Mouse (Mus musculus): Measurements from ENCODE around the gene a. TPM values are rescaled to one million over a fixed set of nuclear protein-coding genes. Genes with fewer than 3 reads are reported as not detected.
A peak's percentile ranks its signal among the peaks of the same experiment; 100 is the strongest.
"Not testable (repeated sequence)": the region's sequence is repeated elsewhere in the genome, so short reads cannot be mapped to it uniquely, and the experiment has no call there.

The a gene
- polyA plus RNA-seq, 1 experiment from 2014 or later: not detected

DNA sequence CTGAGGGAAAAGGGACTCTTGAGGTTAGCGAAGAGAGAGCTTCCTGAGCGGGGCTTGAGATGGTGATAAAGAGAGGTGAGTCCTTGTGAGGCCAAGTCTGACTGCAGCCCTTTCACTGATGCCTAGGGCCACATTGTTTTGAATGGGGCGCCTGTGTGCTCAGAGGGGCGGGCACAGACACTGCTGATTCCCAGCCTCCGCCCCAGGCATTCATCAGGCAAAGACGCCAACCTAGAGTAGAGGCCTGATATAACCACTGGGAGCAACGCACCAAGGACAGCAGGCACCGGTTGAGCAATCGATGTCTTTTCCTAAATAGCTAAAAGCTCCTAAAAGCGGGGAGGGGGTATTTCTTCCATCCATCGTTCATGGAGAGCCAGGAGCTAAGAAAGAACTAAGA lies 151.3 kb downstream of the a start:
- ChIA-PET POLR2A (interaction anchor here (0.5 to 0.6 kb wide), 3 partner anchors 8 to 78 kb away, joined by 3 to 9 read pairs (median 3); no protein-coding TSS in a partner anchor), CTCF (interaction anchor here (0.9 to 3.2 kb wide), 6 partner anchors 12 to 242 kb away, joined by 3 to 23 read pairs (median 4); no protein-coding TSS in a partner anchor)
- H3K27me3 ChIP-seq: no peaks in the 10 kb centered on the region
- no peak for ATAC-seq
- TF ChIP-seq CTCF (IDR thresholded peaks at IDR 0.05): no peak
- no peak for DNase-seq (ENCODE audit: low read depth, low spot score)
- in situ Hi-C loops (cut with MboI; ENCODE audit: low pct_unique_long_range_greater_than_20kb): loop anchor here (5.0 to 25.0 kb wide), 3 partner anchors 88 to 530 kb away; partner anchors contain the start of gene Snta1

DNA sequence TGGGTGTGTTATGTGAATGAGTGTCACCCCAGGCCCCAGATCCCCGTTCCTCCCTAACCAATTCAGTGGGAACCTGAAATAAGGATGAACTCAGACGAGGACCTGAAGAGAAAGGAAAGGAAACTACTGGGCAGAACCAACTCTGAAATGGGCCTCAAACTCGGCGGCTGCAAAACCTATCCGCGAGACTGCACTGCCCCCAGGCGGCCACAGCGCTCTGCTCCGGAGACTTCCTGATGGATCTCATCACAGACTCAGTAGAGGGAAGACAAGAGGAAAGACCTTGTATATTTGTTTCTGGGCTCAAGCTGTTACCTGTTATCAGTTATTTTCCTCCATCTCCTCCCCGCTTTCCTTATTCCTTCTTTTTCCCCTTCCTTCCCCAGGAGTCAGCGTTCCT lies 151.9 kb downstream of the a start:
- ATAC-seq: peak; percentile 44

GRCm38 (mm10) chr2:154946921-154947320 lies 155.7 kb downstream of the a start:
- no peak for DNase-seq (ENCODE audit: low read depth, low spot score)
- no peak for ATAC-seq
- in situ Hi-C loops (cut with MboI; ENCODE audit: low pct_unique_long_range_greater_than_20kb): loop anchor here (10.0 to 25.0 kb wide), 2 partner anchors 92 to 535 kb away; partner anchors contain the start of gene Snta1
- ChIA-PET CTCF (no interaction called here), POLR2A (no interaction called here)
- H3K27me3 ChIP-seq: no peaks in the 10 kb centered on the region
- TF ChIP-seq CTCF (IDR thresholded peaks at IDR 0.05): no peak

More for the DNA sequence above, 151.9 kb downstream of the a start:
- in situ Hi-C loops (cut with MboI; ENCODE audit: low pct_unique_long_range_greater_than_20kb): loop anchor here (5.0 to 25.0 kb wide), 3 partner anchors 88 to 531 kb away; partner anchors contain the start of gene Snta1
- peak; percentile 98 for TF ChIP-seq CTCF (IDR thresholded peaks at IDR 0.05)
- ChIA-PET CTCF (interaction anchor here (0.9 to 3.2 kb wide), 7 partner anchors 11 to 243 kb away, joined by 3 to 23 read pairs (median 4); no protein-coding TSS in a partner anchor), POLR2A (no interaction called here)
- H3K27me3 ChIP-seq: no peaks in the 10 kb centered on the region
- peak; percentile 17 for DNase-seq (ENCODE audit: low read depth, low spot score)

GRCm38 (mm10) chr2:154949352-154949751 lies 158.2 kb downstream of the a start:
- in situ Hi-C loops (cut with MboI; ENCODE audit: low pct_unique_long_range_greater_than_20kb): loop anchor here (10.0 to 25.0 kb wide), 2 partner anchors 95 to 537 kb away; partner anchors contain the start of gene Snta1
- POLR2A ChIA-PET: no interaction called here
- DNase-seq (ENCODE audit: low read depth, low spot score) (no peak), ATAC-seq (no peak)
- peaks cover 4% of the 10 kb centered on the region for H3K27me3 ChIP-seq
- CTCF ChIA-PET: interaction anchor here (1.3 kb wide), 1 partner anchor 14 kb away, joined by 3 read pairs; no protein-coding TSS in a partner anchor
- TF ChIP-seq CTCF (IDR thresholded peaks at IDR 0.05): no peak

GRCm38 (mm10) chr2:154949877-154950276 lies 158.7 kb downstream of the a start:
- TF ChIP-seq CTCF (IDR thresholded peaks at IDR 0.05): no peak
- ATAC-seq: no peak
- peaks cover 9% of the 10 kb centered on the region for H3K27me3 ChIP-seq
- in situ Hi-C loops (cut with MboI; ENCODE audit: low pct_unique_long_range_greater_than_20kb): loop anchor here (10.0 to 25.0 kb wide), 2 partner anchors 95 to 538 kb away; partner anchors contain the start of gene Snta1
- no peak for DNase-seq (ENCODE audit: low read depth, low spot score)
- ChIA-PET POLR2A (no interaction called here), CTCF (no interaction called here)

DNA sequence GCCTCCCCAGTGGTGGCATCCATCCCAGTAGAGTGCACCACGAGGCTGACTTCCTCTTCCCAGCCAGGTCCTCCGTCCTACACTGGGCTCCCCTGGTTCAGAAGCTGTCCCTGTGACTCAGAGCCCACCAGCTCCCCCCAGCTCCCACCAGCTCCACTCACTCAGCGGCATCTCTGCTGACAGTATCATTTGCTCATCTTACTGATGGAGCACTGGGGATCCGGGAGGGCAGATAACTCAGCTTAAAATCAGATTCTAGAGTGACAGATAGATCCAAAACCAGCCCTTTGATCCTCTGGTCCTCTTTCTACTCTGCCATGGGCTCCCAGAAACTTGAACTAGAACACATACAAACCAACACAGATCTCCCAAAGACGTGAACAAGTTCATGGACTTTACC lies 159.4 kb downstream of the a start:
- ATAC-seq: no peak
- DNase-seq (ENCODE audit: low read depth, low spot score): no peak
- CTCF ChIA-PET: no interaction called here
- H3K27me3 ChIP-seq: peaks cover 17% of the 10 kb centered on the region
- TF ChIP-seq CTCF (IDR thresholded peaks at IDR 0.05): no peak
- in situ Hi-C loops (cut with MboI; ENCODE audit: low pct_unique_long_range_greater_than_20kb): no loop called here
- POLR2A ChIA-PET: interaction anchor here (0.6 kb wide), 1 partner anchor 9 kb away, joined by 3 read pairs; no protein-coding TSS in a partner anchor

DNA sequence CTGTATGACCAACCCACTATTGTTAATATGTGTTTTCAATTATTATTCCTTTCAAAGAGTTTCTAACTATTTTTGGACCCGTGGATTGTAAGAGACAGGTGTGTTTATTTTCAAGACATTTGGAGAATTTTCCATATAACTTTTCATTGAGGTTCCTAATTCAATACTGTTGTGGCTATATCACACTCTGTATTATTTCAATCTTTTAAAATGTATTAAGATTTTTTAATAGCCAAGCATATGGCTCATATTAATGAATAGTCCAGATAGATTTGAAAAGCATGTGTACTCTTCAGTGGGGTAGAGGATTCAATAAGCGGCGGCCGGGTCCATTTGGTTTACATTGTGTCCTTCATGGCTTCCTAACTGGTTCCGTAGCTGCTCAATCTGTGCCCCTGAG lies 168.3 kb downstream of the a start:
- peaks cover 23% of the 10 kb centered on the region for H3K27me3 ChIP-seq
- TF ChIP-seq CTCF (IDR thresholded peaks at IDR 0.05): no peak
- no peak for ATAC-seq
- in situ Hi-C loops (cut with MboI; ENCODE audit: low pct_unique_long_range_greater_than_20kb): no loop called here
- CTCF ChIA-PET: no interaction called here
- POLR2A ChIA-PET: no interaction called here
- DNase-seq (ENCODE audit: low read depth, low spot score): no peak

- ATAC-seq (no peak), DNase-seq (ENCODE audit: low read depth, low spot score) (no peak)
- H3K27me3 ChIP-seq: peaks cover 19% of the 10 kb centered on the region
- in situ Hi-C loops (cut with MboI; ENCODE audit: low pct_unique_long_range_greater_than_20kb): no loop called here
- CTCF ChIA-PET: no interaction called here
- POLR2A ChIA-PET: no interaction called here
- TF ChIP-seq CTCF (IDR thresholded peaks at IDR 0.05): no peak
Measured at GRCm38 (mm10) chr2:154959909-154960308, 168.7 kb downstream of the a start.

DNA sequence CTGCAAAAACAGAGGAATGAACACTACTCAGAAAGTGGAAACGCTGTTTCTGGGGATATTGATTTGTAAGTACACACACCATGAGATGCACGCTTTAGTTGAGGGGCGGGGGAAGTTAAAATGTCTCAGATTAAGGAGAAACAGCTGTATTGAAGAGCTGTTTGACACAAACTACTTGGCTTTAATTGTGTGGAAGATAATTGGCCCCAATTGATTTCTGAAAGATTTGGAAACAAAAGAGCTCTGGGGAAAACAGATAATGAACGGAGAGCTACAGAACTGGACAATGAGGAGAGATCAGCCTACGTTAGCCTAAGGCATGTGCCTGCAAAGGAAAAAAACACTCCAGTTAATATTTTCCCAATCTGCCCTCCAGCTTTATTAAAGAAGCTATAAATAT lies 172.0 kb downstream of the a start:
- ATAC-seq (no peak), DNase-seq (ENCODE audit: low read depth, low spot score) (no peak)
- no peak for TF ChIP-seq CTCF (IDR thresholded peaks at IDR 0.05)
- CTCF ChIA-PET: interaction anchor here (1.0 kb wide), 1 partner anchor 14 kb away, joined by 3 read pairs; no protein-coding TSS in a partner anchor
- in situ Hi-C loops (cut with MboI; ENCODE audit: low pct_unique_long_range_greater_than_20kb): no loop called here
- H3K27me3 ChIP-seq: peaks cover 8% of the 10 kb centered on the region
- POLR2A ChIA-PET: no interaction called here

DNA sequence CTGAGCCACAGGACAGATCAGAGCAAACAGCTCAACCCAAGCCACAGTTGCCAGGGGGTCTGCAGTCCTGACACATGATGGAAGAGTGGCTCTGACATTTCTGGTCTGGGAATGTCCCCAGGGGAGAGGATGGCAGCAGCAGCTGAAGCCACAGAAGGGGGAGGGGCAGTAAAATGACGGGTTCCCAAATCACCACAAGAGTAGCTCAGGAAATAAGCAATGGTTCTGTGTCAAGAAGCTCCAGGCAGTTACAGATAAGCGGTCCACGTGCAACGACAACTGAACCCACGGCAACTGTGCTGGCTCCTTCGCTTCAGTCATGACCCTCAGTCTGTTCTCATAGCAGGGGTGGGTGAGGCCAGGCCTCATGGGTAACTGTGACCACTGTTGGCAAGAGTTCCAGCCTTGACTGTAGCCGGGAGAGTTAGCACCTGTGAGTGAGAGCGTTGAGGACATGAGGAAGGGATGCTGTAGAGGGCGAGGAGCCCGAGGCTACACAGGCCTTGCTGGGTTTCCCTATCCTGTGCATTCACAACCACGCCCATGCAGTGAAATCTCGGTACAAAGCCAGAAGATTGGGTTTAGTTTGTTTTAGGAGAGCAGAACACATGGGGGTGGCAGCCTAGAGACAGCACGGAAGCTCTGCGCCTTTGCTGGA lies 178.7 kb downstream of the a start:
- CTCF ChIA-PET; ATAC-seq; H3K27me3 ChIP-seq; DNase-seq (ENCODE audit: low read depth, low spot score); POLR2A ChIA-PET: not testable (repeated sequence)
- in situ Hi-C loops (cut with MboI; ENCODE audit: low pct_unique_long_range_greater_than_20kb): loop anchor here (5.0 to 10.0 kb wide), 2 partner anchors 53 to 65 kb away; no protein-coding TSS in a partner anchor

Data from Patski (cell line).